Mouse (Mus musculus) bone marrow, adult 2 months (tissue): ENCODE data around the gene Tspan15.

Experiments used
- CTCF ChIP-seq: fragments of 200-500 bp; IDR thresholded peaks from 2 replicates; pipeline ENCODE4 v1.5.1; 2011; ENCODE audit warnings: low read length, control low read depth; ENCODE audit not compliant: control insufficient read depth, insufficient read depth
- POLR2A ChIP-seq: fragments of 200-500 bp; IDR thresholded peaks from 2 replicates; pipeline ENCODE4 v1.6.1; 2011; ENCODE audit warnings: low read depth, mild to moderate bottlenecking, control low read depth, low read length, borderline replicate concordance; ENCODE audit not compliant: control insufficient read depth

GRCm38 (mm10) chr10:62216595-62216994, 14.5 kb downstream of the Tspan15 start:
- TF ChIP-seq CTCF = no peak
- TF ChIP-seq POLR2A = no peak
